Mouse (Mus musculus) C2C12 (cell line): ENCODE measurements around the gene Vmn1r199. TPM values are rescaled to one million over a fixed set of nuclear protein-coding genes. Genes with fewer than 3 reads are reported as not detected.
"Not testable (repeated sequence)": the region's sequence is repeated elsewhere in the genome, so short reads cannot be mapped to it uniquely, and the experiment has no call there.

Experiments used
- H3K27me3 ChIP-seq: one replicate; pipeline ENCODE4 v1.6.1; 2011; ENCODE audit not compliant: control insufficient read depth, insufficient read depth, insufficient read length
- H3K36me3 ChIP-seq: one replicate; pipeline ENCODE4 v1.6.1; 2011; ENCODE audit not compliant: control insufficient read depth, insufficient read depth
- H3K4me3 ChIP-seq: one replicate; pipeline ENCODE4 v1.5.1; 2011; ENCODE audit warnings: mild to moderate bottlenecking, control low read depth; ENCODE audit not compliant: poor library complexity, insufficient read depth, severe bottlenecking
- H3K79me2 ChIP-seq: one replicate; pipeline ENCODE4 v1.6.1; 2011; ENCODE audit not compliant: control insufficient read depth, insufficient read depth
- H3K79me3 ChIP-seq: one replicate; pipeline ENCODE4 v1.6.1; 2011; ENCODE audit warnings: low read depth, control low read depth
- H3ac ChIP-seq: one replicate; pipeline ENCODE3; 2011; ENCODE audit warnings: low read depth; ENCODE audit not compliant: control insufficient read depth, insufficient read length
- CEBPB ChIP-seq: IDR thresholded peaks from one replicate; pipeline ENCODE4 v1.6.1; 2011; ENCODE audit warnings: low read depth, mild to moderate bottlenecking, control low read depth, moderate library complexity
- CTCF ChIP-seq: IDR thresholded peaks from one replicate; pipeline ENCODE4 v1.5.1; 2011; ENCODE audit not compliant: control insufficient read depth, insufficient read depth, insufficient read length
- FOSL1 ChIP-seq: IDR thresholded peaks from one replicate; pipeline ENCODE4 v1.8.0; 2011; ENCODE audit warnings: mild to moderate bottlenecking, low read length; ENCODE audit not compliant: poor library complexity, insufficient read depth, severe bottlenecking
- MAX ChIP-seq: IDR thresholded peaks from one replicate; pipeline ENCODE4 v1.6.1; 2011; ENCODE audit warnings: mild to moderate bottlenecking, control low read depth
- MYOD1 ChIP-seq: IDR thresholded peaks from one replicate; pipeline ENCODE4 v1.6.1; 2011; ENCODE audit warnings: low read depth; ENCODE audit not compliant: control insufficient read depth, insufficient read length
- MYOG ChIP-seq: IDR thresholded peaks from one replicate; pipeline ENCODE4 v1.6.1; 2011; ENCODE audit not compliant: control insufficient read depth, insufficient read length; ENCODE audit errors: extremely low read depth
- USF1 ChIP-seq: IDR thresholded peaks from one replicate; pipeline ENCODE4 v1.6.1; 2011; ENCODE audit warnings: low read depth, mild to moderate bottlenecking, control low read depth, moderate library complexity
- long read RNA-seq, 2 experiments: library from polyadenylated mRNA; unstranded; transcript quantifications; one replicate each; pipeline ENCODE4 v2.0.0; 2019 to 2020
- polyA plus RNA-seq: library from polyadenylated mRNA; unstranded; fragments of >200 nt; fragmentation: generic; extraction: Trizol; gene quantifications from one replicate; pipeline ENCODE4 v1.2.1, GENCODE M21; 2012; ENCODE audit warnings: missing spikeins

Gene Vmn1r199
- not detected for polyA plus RNA-seq
- long read RNA-seq, experiment 1: 0 reads
- long read RNA-seq, experiment 2: 0 reads

DNA sequence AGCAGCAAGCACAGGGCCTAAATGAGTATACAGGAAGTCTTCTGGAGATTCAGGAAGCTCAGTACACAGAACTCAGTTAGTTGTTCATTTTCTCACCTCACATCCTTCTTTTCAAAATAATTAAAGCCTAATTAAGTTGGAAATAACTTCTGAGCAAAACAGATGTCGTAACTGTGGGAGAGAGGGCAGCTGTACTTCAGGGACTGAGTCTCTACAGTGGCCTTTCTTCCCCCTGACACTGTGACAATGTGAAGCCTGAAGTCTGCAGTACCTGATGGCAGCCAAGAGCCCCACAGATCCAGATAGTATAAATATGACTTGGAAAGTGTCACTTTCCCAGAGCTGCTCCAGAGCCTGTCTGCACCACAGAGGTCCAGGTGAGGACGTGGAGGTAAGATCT, at the start of gene Vmn1r199:
Gene Vmn1r199 (plus strand): TSS at position 301 of the 400 bp plus-strand sequence.
- Histone ChIP-seq H3K4me3 (no peak within 1 kb of the TSS), H3K79me2 (no peaks in the 10 kb centered on the region), H3K79me3 (no peaks in the 10 kb centered on the region), H3ac (no peak within 1 kb of the TSS), H3K27me3 (no peaks in the 10 kb centered on the region), H3K36me3 (no peaks in the 10 kb centered on the region)
- TF ChIP-seq MYOD1 (no peak), CEBPB (no peak), FOSL1 (no peak), MYOG (no peak), USF1 (no peak), MAX (no peak), CTCF (no peak)

DNA sequence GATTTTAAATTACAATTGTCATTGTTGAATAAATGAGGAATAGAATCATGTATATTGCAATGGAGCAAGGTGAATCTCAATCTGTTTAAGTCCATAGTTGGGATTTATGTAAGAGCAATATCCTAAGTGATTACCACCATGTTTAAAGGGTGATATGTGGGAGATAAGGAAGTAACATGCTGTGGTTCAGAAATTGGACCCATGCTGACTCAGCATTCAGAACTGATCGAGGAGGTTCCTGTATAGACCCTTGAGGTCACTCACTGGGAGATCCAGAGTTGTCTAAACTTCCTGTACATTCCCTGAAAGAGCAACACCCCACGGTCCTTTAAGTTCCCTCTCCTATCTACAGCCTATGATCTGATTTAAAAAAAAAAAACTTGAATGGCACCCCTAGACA, 46.3 kb upstream of the Vmn1r199 start:
- Histone ChIP-seq H3K36me3 (no peaks in the 10 kb centered on the region), H3K79me3 (no peaks in the 10 kb centered on the region), H3ac (no peak overlapping the region), H3K79me2 (no peaks in the 10 kb centered on the region), H3K4me3 (no peak overlapping the region), H3K27me3 (no peaks in the 10 kb centered on the region)
- TF ChIP-seq MAX: no peak
- TF ChIP-seq MYOD1: no peak
- no peak for TF ChIP-seq MYOG
- no peak for TF ChIP-seq FOSL1
- no peak for TF ChIP-seq CEBPB
- TF ChIP-seq USF1: no peak
- no peak for TF ChIP-seq CTCF

GRCm38 (mm10) chr13:22335565-22335964, 44.1 kb upstream of the Vmn1r199 start:
- TF ChIP-seq MYOG (no peak), FOSL1 (no peak)
- no peaks in the 10 kb centered on the region for H3K79me3 ChIP-seq
- no peaks in the 10 kb centered on the region for H3K79me2 ChIP-seq
- no peaks in the 10 kb centered on the region for H3K27me3 ChIP-seq
- H3ac ChIP-seq: no peak overlapping the region
- no peak overlapping the region for H3K4me3 ChIP-seq
- no peaks in the 10 kb centered on the region for H3K36me3 ChIP-seq

- no peaks in the 10 kb centered on the region for H3K79me2 ChIP-seq
- no peaks in the 10 kb centered on the region for H3K79me3 ChIP-seq
- H3ac ChIP-seq: no peak within 1 kb of the TSS
- H3K36me3 ChIP-seq: no peaks in the 10 kb centered on the region
- no peak for TF ChIP-seq CEBPB
- no peak for TF ChIP-seq USF1
- no peak for TF ChIP-seq CTCF
- no peak for TF ChIP-seq MYOD1
- no peak for TF ChIP-seq MAX
- no peak for TF ChIP-seq FOSL1
- no peak for TF ChIP-seq MYOG
- no peak within 1 kb of the TSS for H3K4me3 ChIP-seq
- H3K27me3 ChIP-seq: no peaks in the 10 kb centered on the region
Measured at GRCm38 (mm10) chr13:22350064-22350463, 29.6 kb upstream of the Vmn1r199 start, which contains the start of gene Vmn1r198. TSS of gene Vmn1r198 (plus strand) at chr13:22350364.

DNA sequence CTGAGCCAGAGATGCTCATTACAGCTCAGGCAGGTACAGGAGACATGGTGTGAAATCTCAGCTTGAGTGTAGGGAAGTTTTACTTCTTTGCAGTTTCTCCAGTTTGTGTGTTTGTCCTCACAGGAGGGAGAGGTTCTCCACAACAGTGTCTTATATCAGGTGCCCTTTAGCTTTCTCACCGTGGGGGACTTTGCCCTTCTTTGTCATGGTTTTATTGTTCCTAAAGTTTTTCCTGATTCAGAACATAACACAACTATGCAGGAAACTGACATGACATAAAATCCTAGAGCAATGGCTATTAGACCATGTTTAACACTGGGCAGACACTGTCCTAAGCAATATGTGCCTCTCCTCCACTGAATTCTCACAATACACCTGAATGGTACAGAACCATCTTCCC, 28.8 kb upstream of the Vmn1r199 start:
- H3K79me2 ChIP-seq: no peaks in the 10 kb centered on the region
- no peaks in the 10 kb centered on the region for H3K36me3 ChIP-seq
- no peaks in the 10 kb centered on the region for H3K79me3 ChIP-seq
- H3K4me3 ChIP-seq: no peak overlapping the region
- H3ac ChIP-seq: no peak overlapping the region
- no peaks in the 10 kb centered on the region for H3K27me3 ChIP-seq
- TF ChIP-seq USF1 (no peak), CTCF (no peak), MYOD1 (no peak), MAX (no peak), MYOG (no peak), CEBPB (no peak), FOSL1 (no peak)

GRCm38 (mm10) chr13:22381128-22381527, 1.5 kb downstream of the Vmn1r199 start:
- not testable (repeated sequence) for H3K79me2 ChIP-seq, H3ac ChIP-seq, H3K4me3 ChIP-seq, H3K27me3 ChIP-seq, H3K36me3 ChIP-seq, H3K79me3 ChIP-seq
